Comparison of ENCODE assay signal across 10 mouse cellular contexts in the genomic region with DNA sequence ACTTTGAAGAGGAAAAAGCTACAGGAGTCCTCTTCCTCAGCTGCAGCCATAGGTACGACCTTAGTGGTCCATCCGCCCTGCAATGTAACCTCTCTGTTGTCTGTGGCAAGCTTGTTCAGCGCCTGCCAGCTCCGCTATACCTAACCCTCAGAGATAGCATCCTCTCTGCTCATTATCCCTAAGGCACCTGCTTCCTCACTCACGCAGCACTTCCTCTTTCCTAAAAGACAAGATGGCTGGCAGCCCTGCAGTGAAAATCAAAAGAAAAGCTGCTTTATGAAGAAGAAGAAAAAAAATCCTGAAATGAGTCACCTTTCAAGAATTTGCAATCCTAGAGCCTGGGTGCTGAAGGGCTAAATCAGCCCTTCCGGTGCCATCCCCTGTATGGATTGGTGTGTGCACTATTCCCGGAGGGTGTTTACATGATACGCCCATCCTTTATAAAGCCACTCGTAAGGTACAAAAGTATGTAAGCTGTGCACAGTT. TPM values are rescaled to one million over a fixed set of nuclear protein-coding genes. Genes with fewer than 3 reads are reported as not detected.
A peak's percentile ranks its signal among the peaks of the same experiment; 100 is the strongest.
DNase-seq lines count a peak whose midpoint lies in the region; ATAC-seq lines count a peak whose summit lies in the region.
"Had no signal": no experiment of that assay in that cellular context is flagged by ENCODE, and none has a peak within 500 bp of the region (broad histone marks: within the 10 kb centered on the region; RNA-seq: fewer than 3 reads in every experiment).

No protein-coding gene starts in this region.

- DNase-seq in neural tube, embryonic 11.5 days (ENCODE audit: low spot score) = peak; percentile 10
- DNase-seq in neural tube, embryonic 10.5 days (ENCODE audit: extremely low spot score, low spot score) = no peak
- DNase-seq in midbrain, embryonic 10.5 days (ENCODE audit: low spot score) = no peak
- DNase-seq in thymus, postnatal 36 days = no peak
- no peak for DNase-seq in natural killer cell, adult 2 months (ENCODE audit: low spot score in 2 of 2)
- DNase-seq in embryo, embryonic 9.5 days (ENCODE audit: extremely low spot score) = no peak
- no peak for DNase-seq in heart, postnatal 14 days
- DNase-seq: lung, embryonic 14.5 days; thymus, adult 2 months had no signal

- ATAC-seq in neural tube, embryonic 11.5 days (ENCODE audit: insufficient read depth, low FRiP score, low TSS enrichment) = no peak
- no peak for ATAC-seq in embryonic facial prominence, embryonic 15.5 days (ENCODE audit: insufficient number of reproducible peaks, low FRiP score, low TSS enrichment, low read depth)

- H3K36me3 ChIP-seq in neural tube, embryonic 11.5 days (ENCODE audit: control insufficient read depth, insufficient read depth, low read length) = no peaks in the 10 kb centered on the region
- no peaks in the 10 kb centered on the region for H3K36me3 ChIP-seq in embryonic facial prominence, embryonic 15.5 days
- H3K36me3 ChIP-seq in midbrain, embryonic 10.5 days = no peaks in the 10 kb centered on the region

- H3K27ac ChIP-seq in neural tube, embryonic 11.5 days (ENCODE audit: low read depth, low read length) = no peak overlapping the region
- no peak overlapping the region for H3K27ac ChIP-seq in embryonic facial prominence, embryonic 15.5 days (replicated peaks)
- H3K27ac ChIP-seq in midbrain, embryonic 10.5 days (replicated peaks) = peak overlapping the region; percentile 95

- intact Hi-C loops in heart, postnatal 14 days (cut with DNase I) = no loop called here

- H3K27me3 ChIP-seq in neural tube, embryonic 11.5 days (ENCODE audit: control insufficient read depth, insufficient read depth, low read length) = no peaks in the 10 kb centered on the region
- H3K27me3 ChIP-seq in embryonic facial prominence, embryonic 15.5 days = no peaks in the 10 kb centered on the region
- peaks cover 30% of the 10 kb centered on the region for H3K27me3 ChIP-seq in midbrain, embryonic 10.5 days (ENCODE audit: low read depth, poor library complexity, severe bottlenecking)

- peaks cover 8% of the 10 kb centered on the region for H3K4me1 ChIP-seq in neural tube, embryonic 11.5 days (ENCODE audit: control insufficient read depth, insufficient read depth, low read length)
- peaks cover 23% of the 10 kb centered on the region; the same call in 1 of the 2 replicates for H3K4me1 ChIP-seq in embryonic facial prominence, embryonic 15.5 days
- peaks cover 73% of the 10 kb centered on the region for H3K4me1 ChIP-seq in midbrain, embryonic 10.5 days

- no peaks in the 10 kb centered on the region for H3K9me3 ChIP-seq in neural tube, embryonic 11.5 days (ENCODE audit: control insufficient read depth, low read length)
- H3K9me3 ChIP-seq in embryonic facial prominence, embryonic 15.5 days (replicated peaks) = no peaks in the 10 kb centered on the region
- H3K9me3 ChIP-seq in midbrain, embryonic 10.5 days (replicated peaks) = no peaks in the 10 kb centered on the region

- peak overlapping the region; percentile 51 for H3K4me2 ChIP-seq in neural tube, embryonic 11.5 days (ENCODE audit: low read depth)
- peak overlapping the region; percentile 96; the same call in 1 of the 2 replicates for H3K4me2 ChIP-seq in embryonic facial prominence, embryonic 15.5 days (replicated peaks)

- 0 out of 2 replicates have a peak overlapping the region, but pooled peaks have one; percentile 12 for H3K9ac ChIP-seq in neural tube, embryonic 11.5 days (ENCODE audit: low read length)
- H3K9ac ChIP-seq in embryonic facial prominence, embryonic 15.5 days = no peak overlapping the region
- H3K9ac ChIP-seq: lung, embryonic 14.5 days had no signal

- WGBS in neural tube, embryonic 11.5 days = 71% methylated on average over 9 of the region's 9 CpGs
- 43% methylated on average over 9 of the region's 9 CpGs for WGBS in embryonic facial prominence, embryonic 15.5 days
- 65% methylated on average over 9 of the region's 9 CpGs for WGBS in midbrain, embryonic 10.5 days

- no peak overlapping the region; the same call in 1 of the 2 replicates for H3K4me3 ChIP-seq in neural tube, embryonic 11.5 days (ENCODE audit: low read depth, low read length)
- H3K4me3 ChIP-seq in embryonic facial prominence, embryonic 15.5 days (replicated peaks) = no peak overlapping the region
- peak overlapping the region; percentile 72 for H3K4me3 ChIP-seq in midbrain, embryonic 10.5 days

RNA-seq across cellular contexts. Expression of a gene that starts 1.7 kb away (rescaled TPM):
- 59.2 and 66.7 TPM in 2 replicates for polyA plus RNA-seq in neural tube, embryonic 11.5 days (2014; fragmentation: Nextera tagmentation; extraction: Ambion mirVana)
- 12.4 and 12.7 TPM in 2 replicates for polyA plus RNA-seq in embryonic facial prominence, embryonic 15.5 days (2015; fragmentation: Nextera tagmentation; extraction: Ambion mirVana)
- polyA plus RNA-seq in midbrain, embryonic 10.5 days (2016; fragmentation: Nextera tagmentation; extraction: Ambion mirVana) = 47.7 and 66.6 TPM in 2 replicates
- total RNA-seq in heart, postnatal 14 days (2021) = 10 to 100 TPM in 1 of 2 experiments, 1 to 10 TPM in 1; 9.7 to 12.8 TPM

RNA-seq across cellular contexts. Expression of a gene that starts 30.4 kb away (rescaled TPM):
- 21.4 and 22.0 TPM in 2 replicates for polyA plus RNA-seq in neural tube, embryonic 11.5 days (2014; fragmentation: Nextera tagmentation; extraction: Ambion mirVana)
- 6.7 and 6.9 TPM in 2 replicates for polyA plus RNA-seq in embryonic facial prominence, embryonic 15.5 days (2015; fragmentation: Nextera tagmentation; extraction: Ambion mirVana)
- 16.2 and 16.5 TPM in 2 replicates for polyA plus RNA-seq in midbrain, embryonic 10.5 days (2016; fragmentation: Nextera tagmentation; extraction: Ambion mirVana)
- total RNA-seq in heart, postnatal 14 days (2021) = 10 to 100 TPM; 10.3 to 12.5 TPM

RNA-seq across cellular contexts. Expression of a gene that starts 32.6 kb away (rescaled TPM):
- 20.7 and 21.5 TPM in 2 replicates for polyA plus RNA-seq in neural tube, embryonic 11.5 days (2014; fragmentation: Nextera tagmentation; extraction: Ambion mirVana)
- polyA plus RNA-seq in embryonic facial prominence, embryonic 15.5 days (2015; fragmentation: Nextera tagmentation; extraction: Ambion mirVana) = 54.7 and 59.1 TPM in 2 replicates
- polyA plus RNA-seq in midbrain, embryonic 10.5 days (2016; fragmentation: Nextera tagmentation; extraction: Ambion mirVana) = 13.0 and 14.2 TPM in 2 replicates
- total RNA-seq in heart, postnatal 14 days (2021) = 10 to 100 TPM; 11.8 to 11.9 TPM
